Mouse (Mus musculus) urinary bladder, postnatal 36 days (tissue): Measurements from ENCODE around the gene Ifi206.

Experiments
- DNase-seq, 2 experiments: peaks; one replicate each; pipeline ENCODE4 v3.0.0; 2022; ENCODE audit warnings: low spot score in 2 of 2, mixed read lengths in 1 of 2

Gene Ifi206

GRCm38 (mm10) chr1:173418936-173419621 is 71.8 kb downstream of the Ifi206 start:
- no peak for DNase-seq

GRCm38 (mm10) chr1:173418516-173418915 is 72.3 kb downstream of the Ifi206 start:
- DNase-seq, result no peak
